Mouse (Mus musculus) MEL (cell line): ENCODE measurements around the gene Vasn. TPM values are rescaled to one million over a fixed set of nuclear protein-coding genes. Genes with fewer than 3 reads are reported as not detected.
A peak's percentile ranks its signal among the peaks of the same experiment; 100 is the strongest.

ENCODE experiments used
- DNase-seq: peaks from one replicate; pipeline ENCODE4 v3.0.0; 2011; ENCODE audit warnings: low read depth, low spot score
- H3K27ac ChIP-seq: 2 replicates; pipeline ENCODE4 v1.5.1; 2012; ENCODE audit warnings: low read depth, mild to moderate bottlenecking, control low read depth, low read length, moderate library complexity; ENCODE audit not compliant: control insufficient read depth
- H3K27me3 ChIP-seq, 2 experiments: fragments of 150-350 bp in 1 of 2; sonication (generic) in 1 of 2; 2 replicates each; pipeline ENCODE4 v1.6.1; 2012; ENCODE audit warnings: low read length in 2 of 2, mild to moderate bottlenecking in 2 of 2, improper control_type of control experiment in 1 of 2, moderate library complexity in 1 of 2; ENCODE audit not compliant: insufficient read depth in 2 of 2, control insufficient read depth in 1 of 2
- H3K36me3 ChIP-seq, 2 experiments: 2 replicates each; pipeline ENCODE4 v1.6.1; 2012 to 2014; ENCODE audit warnings: low read length in 2 of 2, improper control_type of control experiment in 1 of 2, inconsistent platforms in 1 of 2, mild to moderate bottlenecking in 1 of 2; ENCODE audit not compliant: insufficient read depth in 2 of 2, control insufficient read depth in 1 of 2
- H3K4me1 ChIP-seq, 2 experiments: fragments of 150-350 bp in 1 of 2; sonication (generic) in 1 of 2; 2 replicates each; pipeline ENCODE4 v1.6.1; 2012; ENCODE audit warnings: low read length in 2 of 2, improper control_type of control experiment in 1 of 2, mild to moderate bottlenecking in 1 of 2; ENCODE audit not compliant: insufficient read depth in 2 of 2, control insufficient read depth in 1 of 2
- H3K4me3 ChIP-seq, 2 experiments: fragments of 150-350 bp in 1 of 2; sonication (generic) in 1 of 2; 2 replicates each; pipeline ENCODE4 v1.5.1; 2012; ENCODE audit warnings: low read depth in 2 of 2, low read length in 2 of 2, mild to moderate bottlenecking in 2 of 2, moderate library complexity in 2 of 2, control low read depth in 1 of 2, improper control_type of control experiment in 1 of 2; ENCODE audit not compliant: control insufficient read depth in 1 of 2, insufficient read depth in 1 of 2
- H3K79me2 ChIP-seq: 2 replicates; pipeline ENCODE4 v1.6.1; 2012; ENCODE audit warnings: mild to moderate bottlenecking, low read length, moderate library complexity; ENCODE audit not compliant: control insufficient read depth, poor library complexity, insufficient read depth
- H3K9ac ChIP-seq: 2 replicates; pipeline ENCODE4 v1.6.1; 2012; ENCODE audit warnings: low read depth, mild to moderate bottlenecking, control low read depth, low read length, moderate library complexity; ENCODE audit not compliant: control insufficient read depth, poor library complexity, severe bottlenecking
- H3K9me3 ChIP-seq: fragments of 150-350 bp; sonication (generic); replicated peaks from 2 replicates; pipeline ENCODE4 v1.6.1; 2012; ENCODE audit warnings: mild to moderate bottlenecking, low read length, improper control_type of control experiment, moderate library complexity; ENCODE audit not compliant: insufficient read depth
- CHD1 ChIP-seq: IDR thresholded peaks from 2 replicates; pipeline ENCODE4 v1.6.1; 2012; ENCODE audit warnings: low read depth, mild to moderate bottlenecking, inconsistent platforms, low read length, improper control_type of control experiment
- CHD2 ChIP-seq: IDR thresholded peaks from 2 replicates; pipeline ENCODE4 v1.6.1; 2011; ENCODE audit warnings: low read length, improper control_type of control experiment
- CTCF ChIP-seq, 3 experiments: IDR thresholded peaks in 2 of 3; conservative IDR thresholded peaks in 1 of 3; 2 replicates each; pipeline ENCODE4 v1.5.1; 2011 to 2012; ENCODE audit warnings: low read length in 3 of 3, low read depth in 2 of 3, mild to moderate bottlenecking in 2 of 3, improper control_type of control experiment in 1 of 3, inconsistent platforms in 1 of 3, mixed read lengths in 1 of 3, moderate library complexity in 1 of 3; ENCODE audit not compliant: control insufficient read depth in 1 of 3, insufficient read depth in 1 of 3, poor library complexity in 1 of 3, severe bottlenecking in 1 of 3
- E2F4 ChIP-seq: IDR thresholded peaks from 2 replicates; pipeline ENCODE4 v1.6.1; 2011; ENCODE audit warnings: low read depth, low read length, improper control_type of control experiment, borderline replicate concordance
- EP300 ChIP-seq, 2 experiments: IDR thresholded peaks; 2 replicates each; pipeline ENCODE4 v1.6.1; 2011; ENCODE audit warnings: improper control_type of control experiment in 2 of 2, low read length in 2 of 2, low read depth in 1 of 2, mild to moderate bottlenecking in 1 of 2
- GABPA ChIP-seq: IDR thresholded peaks from 2 replicates; pipeline ENCODE4 v1.6.1; 2012; ENCODE audit warnings: low read depth, mild to moderate bottlenecking, inconsistent platforms, low read length, improper control_type of control experiment, moderate library complexity
- GATA1 ChIP-seq: IDR thresholded peaks from 2 replicates; pipeline ENCODE4 v1.6.1; 2011; ENCODE audit warnings: low read depth, low read length, improper control_type of control experiment
- HCFC1 ChIP-seq: IDR thresholded peaks from 2 replicates; pipeline ENCODE4 v1.6.1; 2012; ENCODE audit warnings: low read depth, mild to moderate bottlenecking, inconsistent platforms, low read length, improper control_type of control experiment, moderate library complexity
- KAT2A ChIP-seq: conservative IDR thresholded peaks from 2 replicates; pipeline ENCODE4 v1.6.1; 2012; ENCODE audit warnings: low read depth, low read length, improper control_type of control experiment, inconsistent platforms
- MAX ChIP-seq: IDR thresholded peaks from 2 replicates; pipeline ENCODE4 v1.6.1; 2011; ENCODE audit warnings: low read length, improper control_type of control experiment
- MAZ ChIP-seq: IDR thresholded peaks from 2 replicates; pipeline ENCODE4 v1.6.1; 2012; ENCODE audit warnings: low read depth, mild to moderate bottlenecking, inconsistent platforms, low read length, improper control_type of control experiment
- MXI1 ChIP-seq: IDR thresholded peaks from 2 replicates; pipeline ENCODE4 v1.6.1; 2011; ENCODE audit warnings: mild to moderate bottlenecking, low read depth, low read length, improper control_type of control experiment
- MYB ChIP-seq: IDR thresholded peaks from 2 replicates; pipeline ENCODE4 v1.6.1; 2011; ENCODE audit warnings: mild to moderate bottlenecking, low read depth, low read length, improper control_type of control experiment
- NRF1 ChIP-seq: IDR thresholded peaks from 2 replicates; pipeline ENCODE4 v1.6.1; 2014; ENCODE audit warnings: low read depth, mild to moderate bottlenecking, inconsistent platforms, low read length, improper control_type of control experiment, moderate library complexity; ENCODE audit not compliant: poor library complexity, insufficient read depth, severe bottlenecking
- POLR2AphosphoS2 ChIP-seq: IDR thresholded peaks from 2 replicates; pipeline ENCODE4 v1.6.1; 2011; ENCODE audit warnings: low read length, improper control_type of control experiment
- POLR2AphosphoS5 ChIP-seq: IDR thresholded peaks from 2 replicates; pipeline ENCODE4 v1.6.1; 2012; ENCODE audit warnings: low read depth, borderline replicate concordance, mild to moderate bottlenecking, inconsistent platforms, low read length, moderate library complexity, mixed read lengths
- RCOR1 ChIP-seq: IDR thresholded peaks from 2 replicates; pipeline ENCODE4 v1.6.1; 2012; ENCODE audit warnings: low read depth, mild to moderate bottlenecking, inconsistent platforms, low read length, improper control_type of control experiment
- SMC3 ChIP-seq: IDR thresholded peaks from 2 replicates; pipeline ENCODE4 v1.6.1; 2011; ENCODE audit warnings: low read depth, low read length, improper control_type of control experiment
- TAL1 ChIP-seq: IDR thresholded peaks from 2 replicates; pipeline ENCODE4 v1.6.1; 2012; ENCODE audit warnings: mild to moderate bottlenecking, inconsistent platforms, low read length, moderate library complexity, mixed read lengths
- TBP ChIP-seq: IDR thresholded peaks from 2 replicates; pipeline ENCODE4 v1.8.0; 2011; ENCODE audit warnings: low read depth, low read length, improper control_type of control experiment
- USF2 ChIP-seq, 2 experiments: IDR thresholded peaks; 2 replicates each; pipeline ENCODE4 v1.6.1; 2011 to 2012; ENCODE audit warnings: improper control_type of control experiment in 2 of 2, low read length in 2 of 2, borderline replicate concordance in 1 of 2, inconsistent platforms in 1 of 2, low read depth in 1 of 2, mild to moderate bottlenecking in 1 of 2; ENCODE audit not compliant: insufficient read depth in 1 of 2
- ZKSCAN1 ChIP-seq: IDR thresholded peaks from 2 replicates; pipeline ENCODE4 v1.6.1; 2012; ENCODE audit warnings: low read depth, mild to moderate bottlenecking, inconsistent platforms, low read length, improper control_type of control experiment, moderate library complexity
- polyA plus RNA-seq, 2 experiments: library from polyadenylated mRNA; stranded (reverse) in 1 of 2; unstranded in 1 of 2; fragments of >175 nt in 1 of 2; fragments of >200 nt in 1 of 2; gene quantifications; 2 replicates each; pipeline versions ENCODE4 v1.2.1 to v1.2.4; 2012; ENCODE audit warnings: low replicate concordance in 2 of 2, low read depth in 1 of 2; ENCODE audit not compliant: insufficient read length in 2 of 2, insufficient read depth in 1 of 2, missing spikeins in 1 of 2
- total RNA-seq: library from RNA; depleted of rRNA; stranded (reverse); fragments of 300-350 nt; gene quantifications from 2 replicates; pipeline ENCODE4 v1.2.3, GENCODE M21; 2012

Gene Vasn
- total and polyA plus RNA-seq, 3 experiments, result 0.19 to 3.1 TPM; not detected in 1

- Histone ChIP-seq H3K4me3 (no peak overlapping the region), H3K9ac (no peak overlapping the region), H3K27ac (no peak overlapping the region), H3K79me2 (peaks cover 8% of the 10 kb centered on the region), H3K36me3 (no peaks in the 10 kb centered on the region; a peak in 1 of 4 replicates), H3K27me3 (no peaks in the 10 kb centered on the region), H3K9me3 (no peaks in the 10 kb centered on the region), H3K4me1 (no peaks in the 10 kb centered on the region)
- TF ChIP-seq ZKSCAN1, result no peak
- TF ChIP-seq NRF1, result no peak
- TF ChIP-seq GABPA, result no peak
- TF ChIP-seq POLR2AphosphoS2, result no peak
- no peak for TF ChIP-seq POLR2AphosphoS5
- TF ChIP-seq MXI1, result no peak
- no peak for TF ChIP-seq MAZ
- TF ChIP-seq CTCF (IDR thresholded peaks at IDR 0.05 in 2 of 3, conservative IDR thresholded peaks at IDR 0.05 in 1 of 3; ENCODE audit: control insufficient read depth in 1 of 3, insufficient read depth in 1 of 3, low read depth in 2 of 3, low read length in 3 of 3, poor library complexity in 1 of 3, severe bottlenecking in 1 of 3), result no peak
- no peak for TF ChIP-seq CHD1
- no peak for TF ChIP-seq MAX
- DNase-seq, result no peak
Measured at GRCm38 (mm10) chr16:4616829-4617228, 22.9 kb upstream of the Vasn start.

DNA sequence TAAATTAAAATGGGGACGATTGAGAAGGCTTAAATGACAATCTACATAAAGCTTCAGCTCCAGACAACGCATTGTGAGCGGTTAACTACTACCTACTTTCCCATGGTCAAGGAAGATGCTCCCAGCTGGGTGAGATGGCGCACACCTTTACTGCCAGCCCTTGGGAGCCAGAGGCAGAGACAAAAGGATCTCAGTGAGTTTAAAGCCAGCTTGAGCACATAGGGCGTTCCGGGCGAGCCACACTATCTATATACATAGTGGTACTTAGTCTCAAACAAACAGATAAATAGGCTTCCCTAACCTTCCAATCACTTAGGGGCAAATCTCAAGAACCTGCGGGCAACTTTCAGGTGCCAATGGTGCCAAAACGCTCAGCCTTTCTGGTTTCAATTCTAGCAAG lies 15.7 kb upstream of the Vasn start:
- Histone ChIP-seq H3K4me3 (peak overlapping the region; percentile 90 to 91), H3K9me3 (no peaks in the 10 kb centered on the region), H3K79me2 (peaks cover 35% of the 10 kb centered on the region), H3K4me1 (peaks cover 0 to 23% of the 10 kb centered on the region in 2 experiments; a peak in 2 of 4 replicates), H3K9ac (peak overlapping the region; percentile 93), H3K36me3 (peaks cover 0 to 12% of the 10 kb centered on the region in 2 experiments; a peak in 2 of 4 replicates), H3K27ac (peak overlapping the region; percentile 64), H3K27me3 (no peaks in the 10 kb centered on the region)
- no peak for DNase-seq
- TF ChIP-seq USF2 (IDR thresholded peaks at IDR 0.05; ENCODE audit: borderline replicate concordance in 1 of 2, insufficient read depth in 1 of 2, low read depth in 1 of 2, low read length in 2 of 2) (no peak), CHD1 (no peak), TBP (0 out of 2 replicates have a peak, but pooled peaks have one; percentile 11), MAZ (no peak)

GRCm38 (mm10) chr16:4624481-4625110 lies 15.1 kb upstream of the Vasn start, which contains the start of gene Pam16:
TSS of gene Pam16 (minus strand) at chr16:4624988.
- peaks cover 0 to 12% of the 10 kb centered on the region in 2 experiments; a peak in 2 of 4 replicates for H3K36me3 ChIP-seq
- H3K4me3 ChIP-seq, result peak within 1 kb of the TSS; percentile 90 to 91
- H3K79me2 ChIP-seq, result peaks cover 35% of the 10 kb centered on the region
- H3K9ac ChIP-seq, result peak within 1 kb of the TSS; percentile 93
- peak within 1 kb of the TSS; percentile 64 for H3K27ac ChIP-seq
- H3K4me1 ChIP-seq, result peaks cover 0 to 23% of the 10 kb centered on the region in 2 experiments; a peak in 2 of 4 replicates
- H3K27me3 ChIP-seq, result no peaks in the 10 kb centered on the region
- DNase-seq, result peak; percentile 91
- no peaks in the 10 kb centered on the region for H3K9me3 ChIP-seq
- no peak for TF ChIP-seq EP300 (IDR thresholded peaks at IDR 0.05; ENCODE audit: low read depth in 1 of 2, low read length in 2 of 2)
- no peak for TF ChIP-seq GATA1
- TF ChIP-seq CHD2, result peak; percentile 80
- TF ChIP-seq MAX, result 0 out of 2 replicates have a peak, but pooled peaks have one; percentile 31
- TF ChIP-seq GABPA, result no peak
- no peak for TF ChIP-seq TAL1
- no peak for TF ChIP-seq MYB
- no peak for TF ChIP-seq USF2 (IDR thresholded peaks at IDR 0.05; ENCODE audit: borderline replicate concordance in 1 of 2, insufficient read depth in 1 of 2, low read depth in 1 of 2, low read length in 2 of 2)
- TF ChIP-seq NRF1, result peak; percentile 82
- no peak for TF ChIP-seq E2F4
- peak; percentile 83; the same call in 1 of the 2 replicates for TF ChIP-seq MXI1
- no peak for TF ChIP-seq CHD1
- no peak for TF ChIP-seq RCOR1
- TF ChIP-seq TBP, result no peak
- no peak; the same call in 1 of the 2 replicates for TF ChIP-seq KAT2A
- no peak for TF ChIP-seq SMC3
- peak; percentile 98 for TF ChIP-seq POLR2AphosphoS2
- no peak for TF ChIP-seq ZKSCAN1
- TF ChIP-seq HCFC1, result peak; percentile 82
